Mouse (Mus musculus) liver, embryonic 13.5 days (tissue): ENCODE measurements around the gene Uaca. TPM values are rescaled to one million over a fixed set of nuclear protein-coding genes. Genes with fewer than 3 reads are reported as not detected.

ENCODE experiments used
- ATAC-seq: fragments of 200-750 bp; cut with Nextera tagmentation; 2 replicates; pipeline ENCODE4 v1.8.0; 2017; ENCODE audit warnings: low read depth, mild to moderate bottlenecking, moderate number of reproducible peaks, moderate library complexity
- DNase-seq: peaks from one replicate; pipeline ENCODE4 v3.0.0; 2022
- H3K27ac ChIP-seq: fragments of 300-500 bp; sonication (generic); 2 replicates; pipeline ENCODE4 v1.5.1; 2015; ENCODE audit warnings: moderate library complexity, mild to moderate bottlenecking, inconsistent platforms
- H3K27me3 ChIP-seq: fragments of 300-500 bp; sonication (generic); 2 replicates; pipeline ENCODE4 v1.6.1; 2015; ENCODE audit warnings: mild to moderate bottlenecking, inconsistent platforms
- H3K36me3 ChIP-seq: fragments of 300-500 bp; sonication (generic); 2 replicates; pipeline ENCODE4 v1.6.1; 2015; ENCODE audit warnings: mild to moderate bottlenecking, inconsistent platforms
- H3K4me1 ChIP-seq: fragments of 300-500 bp; sonication (generic); replicated peaks from 2 replicates; pipeline ENCODE4 v1.6.1; 2015; ENCODE audit warnings: inconsistent platforms
- H3K4me2 ChIP-seq: fragments of 300-500 bp; sonication (generic); 2 replicates; pipeline ENCODE4 v1.6.1; 2015; ENCODE audit warnings: inconsistent platforms, mild to moderate bottlenecking, moderate library complexity
- H3K4me3 ChIP-seq: fragments of 300-500 bp; sonication (generic); replicated peaks from 2 replicates; pipeline ENCODE4 v1.5.1; 2015; ENCODE audit warnings: mild to moderate bottlenecking, inconsistent platforms
- H3K9ac ChIP-seq: fragments of 300-500 bp; sonication (generic); 2 replicates; pipeline ENCODE4 v1.6.1; 2015; ENCODE audit warnings: mild to moderate bottlenecking, inconsistent platforms
- H3K9me3 ChIP-seq: fragments of 300-500 bp; sonication (generic); replicated peaks from 2 replicates; pipeline ENCODE4 v1.6.1; 2016; ENCODE audit warnings: inconsistent platforms
- WGBS: fragments of 180-500 bp; shearing (Covaris S2); methylation state at CpG from one replicate; pipeline ENCODE4 v1.1.7; 2015; ENCODE audit not compliant: insufficient replicate concordance; 5-methylcytosine and 5-hydroxymethylcytosine counted together
- polyA plus RNA-seq: library from polyadenylated mRNA; unstranded; fragments of >200 nt; fragmentation: Nextera tagmentation; extraction: Ambion mirVana; gene quantifications from 2 replicates; pipeline ENCODE4 v1.2.1, GENCODE M21; 2015

The Uaca gene
- polyA plus RNA-seq, 1 experiment from 2014 or later: 2.7 TPM

GRCm38 (mm10) chr9:60886431-60887371, 92.4 kb downstream of the Uaca start:
- Histone ChIP-seq H3K27ac (no peak overlapping the region), H3K4me3 (no peak overlapping the region), H3K9ac (no peak overlapping the region), H3K36me3 (no peaks in the 10 kb centered on the region), H3K4me2 (no peak overlapping the region), H3K27me3 (no peaks in the 10 kb centered on the region), H3K9me3 (no peaks in the 10 kb centered on the region), H3K4me1 (no peaks in the 10 kb centered on the region)
- DNase-seq (no peak), ATAC-seq (no peak)
- WGBS: 73% methylated on average over 18 of the region's 18 CpGs

- 65% methylated on average over 9 of the region's 9 CpGs for WGBS
- no peak for ATAC-seq
- DNase-seq: no peak
Measured at GRCm38 (mm10) chr9:60887389-60887811, 93.1 kb downstream of the Uaca start.

GRCm38 (mm10) chr9:60893511-60893910, 99.2 kb downstream of the Uaca start:
- H3K4me1 ChIP-seq: no peaks in the 10 kb centered on the region
- 64% methylated on average over 6 of the region's 6 CpGs for WGBS
- no peaks in the 10 kb centered on the region for H3K27me3 ChIP-seq
- H3K4me2 ChIP-seq: no peak overlapping the region
- H3K36me3 ChIP-seq: no peaks in the 10 kb centered on the region
- no peak overlapping the region for H3K4me3 ChIP-seq
- H3K9ac ChIP-seq: no peak overlapping the region
- DNase-seq: no peak
- no peak overlapping the region for H3K27ac ChIP-seq
- no peaks in the 10 kb centered on the region for H3K9me3 ChIP-seq
- ATAC-seq: no peak

More at GRCm38 (mm10) chr9:60887389-60887811, 93.1 kb downstream of the Uaca start:
- Histone ChIP-seq H3K9ac (no peak overlapping the region), H3K36me3 (no peaks in the 10 kb centered on the region), H3K27me3 (no peaks in the 10 kb centered on the region), H3K9me3 (no peaks in the 10 kb centered on the region), H3K27ac (no peak overlapping the region), H3K4me2 (no peak overlapping the region), H3K4me3 (no peak overlapping the region), H3K4me1 (no peaks in the 10 kb centered on the region)

GRCm38 (mm10) chr9:60895486-60896110, 101.3 kb downstream of the Uaca start:
- Histone ChIP-seq H3K4me2 (no peak overlapping the region), H3K9me3 (no peaks in the 10 kb centered on the region), H3K4me3 (no peak overlapping the region), H3K27me3 (no peaks in the 10 kb centered on the region), H3K27ac (no peak overlapping the region), H3K9ac (no peak overlapping the region), H3K4me1 (no peaks in the 10 kb centered on the region), H3K36me3 (no peaks in the 10 kb centered on the region)
- DNase-seq (no peak), ATAC-seq (no peak)
- WGBS: 45% methylated on average over 8 of the region's 8 CpGs

- no peak overlapping the region for H3K4me3 ChIP-seq
- H3K4me1 ChIP-seq: no peaks in the 10 kb centered on the region
- DNase-seq (no peak), ATAC-seq (no peak)
- WGBS: 69% methylated on average over 5 of the region's 5 CpGs
- no peak overlapping the region for H3K9ac ChIP-seq
- H3K27me3 ChIP-seq: no peaks in the 10 kb centered on the region
- H3K4me2 ChIP-seq: no peak overlapping the region
- H3K36me3 ChIP-seq: no peaks in the 10 kb centered on the region
- no peak overlapping the region for H3K27ac ChIP-seq
- no peaks in the 10 kb centered on the region for H3K9me3 ChIP-seq
Measured at GRCm38 (mm10) chr9:60898291-60899020, 104.1 kb downstream of the Uaca start.

- no peak overlapping the region for H3K9ac ChIP-seq
- DNase-seq (no peak), ATAC-seq (no peak)
- no peak overlapping the region for H3K27ac ChIP-seq
- no peak overlapping the region for H3K4me2 ChIP-seq
- no peaks in the 10 kb centered on the region for H3K9me3 ChIP-seq
- H3K4me1 ChIP-seq: no peaks in the 10 kb centered on the region
- no peaks in the 10 kb centered on the region for H3K27me3 ChIP-seq
- WGBS: 73% methylated on average over 4 of the region's 4 CpGs
- no peak overlapping the region for H3K4me3 ChIP-seq
- no peaks in the 10 kb centered on the region for H3K36me3 ChIP-seq
Measured at GRCm38 (mm10) chr9:60899201-60899600, 104.9 kb downstream of the Uaca start.

GRCm38 (mm10) chr9:60899797-60900459, 105.6 kb downstream of the Uaca start:
- Histone ChIP-seq H3K27me3 (no peaks in the 10 kb centered on the region), H3K9ac (no peak overlapping the region), H3K4me1 (no peaks in the 10 kb centered on the region), H3K4me3 (no peak overlapping the region), H3K9me3 (no peaks in the 10 kb centered on the region), H3K4me2 (no peak overlapping the region), H3K27ac (no peak overlapping the region), H3K36me3 (no peaks in the 10 kb centered on the region)
- WGBS: 51% methylated on average over 3 of the region's 3 CpGs
- no peak for ATAC-seq
- no peak for DNase-seq

- H3K9ac ChIP-seq: no peak overlapping the region
- DNase-seq (no peak), ATAC-seq (no peak)
- H3K4me3 ChIP-seq: no peak overlapping the region
- no peaks in the 10 kb centered on the region for H3K9me3 ChIP-seq
- no peak overlapping the region for H3K27ac ChIP-seq
- H3K4me1 ChIP-seq: no peaks in the 10 kb centered on the region
- no peaks in the 10 kb centered on the region for H3K36me3 ChIP-seq
- H3K27me3 ChIP-seq: no peaks in the 10 kb centered on the region
- H3K4me2 ChIP-seq: no peak overlapping the region
- WGBS: 52% methylated on average over 1 of the region's 1 CpGs
Measured at GRCm38 (mm10) chr9:60912266-60912665, 117.9 kb downstream of the Uaca start.

GRCm38 (mm10) chr9:60913626-60914025, 119.3 kb downstream of the Uaca start:
- 64% methylated on average over 3 of the region's 3 CpGs for WGBS
- Histone ChIP-seq H3K36me3 (no peaks in the 10 kb centered on the region), H3K4me2 (no peak overlapping the region), H3K4me1 (no peaks in the 10 kb centered on the region), H3K4me3 (no peak overlapping the region), H3K9me3 (no peaks in the 10 kb centered on the region), H3K27ac (no peak overlapping the region), H3K27me3 (no peaks in the 10 kb centered on the region), H3K9ac (no peak overlapping the region)
- DNase-seq: no peak
- no peak for ATAC-seq

- DNase-seq (no peak), ATAC-seq (no peak)
- 62% methylated on average over 8 of the region's 8 CpGs for WGBS
- Histone ChIP-seq H3K4me2 (no peak overlapping the region), H3K9me3 (no peaks in the 10 kb centered on the region), H3K4me3 (no peak overlapping the region), H3K27ac (no peak overlapping the region), H3K9ac (no peak overlapping the region), H3K27me3 (no peaks in the 10 kb centered on the region), H3K36me3 (no peaks in the 10 kb centered on the region), H3K4me1 (no peaks in the 10 kb centered on the region)
Measured at GRCm38 (mm10) chr9:60919936-60920672, 125.8 kb downstream of the Uaca start.
